Mouse (Mus musculus): ENCODE measurements around the gene Tigd3. TPM values are rescaled to one million over a fixed set of nuclear protein-coding genes. Genes with fewer than 3 reads are reported as not detected.

Gene Tigd3
- polyA plus RNA-seq, 1 experiment from 2014 or later: 1.8 TPM

GRCm38 (mm10) chr19:5893282-5894001, 507 bp downstream of the Tigd3 start:
- Histone ChIP-seq H3K36me3 (ENCODE audit: control insufficient read depth, insufficient read depth, low read length) (peaks cover 31% of the 10 kb centered on the region), H3K4me1 (ENCODE audit: control insufficient read depth in 2 of 2, insufficient read depth in 2 of 2, low read length in 2 of 2) (peaks cover 9 to 17% of the 10 kb centered on the region in 2 experiments), H3K4me2 (ENCODE audit: low read length) (peak overlapping the region; percentile 93), H3K27me3 (ENCODE audit: control insufficient read depth, insufficient read depth, low read length) (no peaks in the 10 kb centered on the region), H3K4me3 (ENCODE audit: control insufficient read depth in 1 of 2, insufficient read depth in 1 of 2, low read depth in 1 of 2, low read length in 2 of 2) (peak overlapping the region; percentile 44 to 62), H3K27ac (replicated peaks in 1 of 2; ENCODE audit: control insufficient read depth in 1 of 2, insufficient read depth in 1 of 2, low read depth in 2 of 2, low read length in 2 of 2) (peak overlapping the region in 1 of 2 experiments; percentile 60; a peak in 2 of 4 replicates), H3K9me3 (ENCODE audit: control insufficient read depth, low read length) (no peaks in the 10 kb centered on the region), H3K9ac (ENCODE audit: low read length) (peak overlapping the region; percentile 86)
- ATAC-seq (ENCODE audit: insufficient number of reproducible peaks, insufficient read depth, low FRiP score, low read depth): peak; percentile 16; the same call in 1 of the 2 replicates
- 10% methylated on average over 31 of the region's 31 CpGs for whole genome bisulfite sequencing

GRCm38 (mm10) chr19:5892735-5893134, 1.2 kb downstream of the Tigd3 start:
- H3K36me3 ChIP-seq (ENCODE audit: control insufficient read depth, insufficient read depth, low read length): peaks cover 24% of the 10 kb centered on the region
- no peaks in the 10 kb centered on the region for H3K9me3 ChIP-seq (ENCODE audit: control insufficient read depth, low read length)
- WGBS: 95% methylated on average over 13 of the region's 13 CpGs
- H3K4me3 ChIP-seq (ENCODE audit: control insufficient read depth in 1 of 2, insufficient read depth in 1 of 2, low read depth in 1 of 2, low read length in 2 of 2): no peak overlapping the region
- H3K4me1 ChIP-seq (ENCODE audit: control insufficient read depth in 2 of 2, insufficient read depth in 2 of 2, low read length in 2 of 2): peaks cover 9 to 17% of the 10 kb centered on the region in 2 experiments
- H3K4me2 ChIP-seq (ENCODE audit: low read length): no peak overlapping the region
- no peaks in the 10 kb centered on the region for H3K27me3 ChIP-seq (ENCODE audit: control insufficient read depth, insufficient read depth, low read length)
- ATAC-seq (ENCODE audit: insufficient number of reproducible peaks, insufficient read depth, low FRiP score, low read depth): no peak
- H3K27ac ChIP-seq (replicated peaks in 1 of 2; ENCODE audit: control insufficient read depth in 1 of 2, insufficient read depth in 1 of 2, low read depth in 2 of 2, low read length in 2 of 2): no peak overlapping the region
- no peak overlapping the region for H3K9ac ChIP-seq (ENCODE audit: low read length)

GRCm38 (mm10) chr19:5892262-5892661, 1.7 kb downstream of the Tigd3 start:
- Histone ChIP-seq H3K4me3 (ENCODE audit: control insufficient read depth in 1 of 2, insufficient read depth in 1 of 2, low read depth in 1 of 2, low read length in 2 of 2) (no peak overlapping the region), H3K4me2 (ENCODE audit: low read length) (no peak overlapping the region), H3K4me1 (ENCODE audit: control insufficient read depth in 2 of 2, insufficient read depth in 2 of 2, low read length in 2 of 2) (peaks cover 9 to 17% of the 10 kb centered on the region in 2 experiments), H3K9me3 (ENCODE audit: control insufficient read depth, low read length) (no peaks in the 10 kb centered on the region), H3K27me3 (ENCODE audit: control insufficient read depth, insufficient read depth, low read length) (no peaks in the 10 kb centered on the region), H3K27ac (replicated peaks in 1 of 2; ENCODE audit: control insufficient read depth in 1 of 2, insufficient read depth in 1 of 2, low read depth in 2 of 2, low read length in 2 of 2) (no peak overlapping the region), H3K9ac (ENCODE audit: low read length) (no peak overlapping the region), H3K36me3 (ENCODE audit: control insufficient read depth, insufficient read depth, low read length) (peaks cover 20% of the 10 kb centered on the region)
- no peak for ATAC-seq (ENCODE audit: insufficient number of reproducible peaks, insufficient read depth, low FRiP score, low read depth)
- 93% methylated on average over 7 of the region's 7 CpGs for WGBS

- Histone ChIP-seq H3K4me3 (ENCODE audit: control insufficient read depth in 1 of 2, insufficient read depth in 1 of 2, low read depth in 1 of 2, low read length in 2 of 2) (no peak overlapping the region), H3K4me1 (ENCODE audit: control insufficient read depth in 2 of 2, insufficient read depth in 2 of 2, low read length in 2 of 2) (peaks cover 9 to 17% of the 10 kb centered on the region in 2 experiments), H3K36me3 (ENCODE audit: control insufficient read depth, insufficient read depth, low read length) (peaks cover 14% of the 10 kb centered on the region), H3K9me3 (ENCODE audit: control insufficient read depth, low read length) (no peaks in the 10 kb centered on the region), H3K9ac (ENCODE audit: low read length) (no peak overlapping the region), H3K27me3 (ENCODE audit: control insufficient read depth, insufficient read depth, low read length) (no peaks in the 10 kb centered on the region), H3K27ac (replicated peaks in 1 of 2; ENCODE audit: control insufficient read depth in 1 of 2, insufficient read depth in 1 of 2, low read depth in 2 of 2, low read length in 2 of 2) (peak overlapping the region in 1 of 2 experiments; percentile 25; a peak in 1 of 4 replicates), H3K4me2 (ENCODE audit: low read length) (no peak overlapping the region)
- 90% methylated on average over 12 of the region's 12 CpGs for WGBS
- ATAC-seq (ENCODE audit: insufficient number of reproducible peaks, insufficient read depth, low FRiP score, low read depth): no peak
These were observed 2.3 kb downstream of the Tigd3 start for GRCm38 (mm10) chr19:5891521-5892258.

- Histone ChIP-seq H3K9ac (ENCODE audit: low read length) (no peak overlapping the region), H3K4me3 (ENCODE audit: control insufficient read depth in 1 of 2, insufficient read depth in 1 of 2, low read depth in 1 of 2, low read length in 2 of 2) (no peak overlapping the region), H3K9me3 (ENCODE audit: control insufficient read depth, low read length) (no peaks in the 10 kb centered on the region), H3K4me2 (ENCODE audit: low read length) (no peak overlapping the region), H3K27me3 (ENCODE audit: control insufficient read depth, insufficient read depth, low read length) (no peaks in the 10 kb centered on the region), H3K27ac (replicated peaks in 1 of 2; ENCODE audit: control insufficient read depth in 1 of 2, insufficient read depth in 1 of 2, low read depth in 2 of 2, low read length in 2 of 2) (no peak overlapping the region), H3K4me1 (ENCODE audit: control insufficient read depth in 2 of 2, insufficient read depth in 2 of 2, low read length in 2 of 2) (peaks cover 8 to 14% of the 10 kb centered on the region in 2 experiments), H3K36me3 (ENCODE audit: control insufficient read depth, insufficient read depth, low read length) (no peaks in the 10 kb centered on the region; the same call in 1 of the 2 replicates)
- WGBS: 65% methylated on average over 4 of the region's 4 CpGs
- ATAC-seq (ENCODE audit: insufficient number of reproducible peaks, insufficient read depth, low FRiP score, low read depth): no peak
These were observed 4.7 kb downstream of the Tigd3 start for GRCm38 (mm10) chr19:5889211-5889610.

GRCm38 (mm10) chr19:5887234-5887815, 6.6 kb downstream of the Tigd3 start:
- Histone ChIP-seq H3K9me3 (ENCODE audit: control insufficient read depth, low read length) (no peaks in the 10 kb centered on the region), H3K27ac (replicated peaks in 1 of 2; ENCODE audit: control insufficient read depth in 1 of 2, insufficient read depth in 1 of 2, low read depth in 2 of 2, low read length in 2 of 2) (no peak overlapping the region), H3K4me2 (ENCODE audit: low read length) (no peak overlapping the region), H3K27me3 (ENCODE audit: control insufficient read depth, insufficient read depth, low read length) (no peaks in the 10 kb centered on the region), H3K4me1 (ENCODE audit: control insufficient read depth in 2 of 2, insufficient read depth in 2 of 2, low read length in 2 of 2) (peaks cover 0 to 8% of the 10 kb centered on the region in 2 experiments; a peak in 3 of 4 replicates), H3K4me3 (ENCODE audit: control insufficient read depth in 1 of 2, insufficient read depth in 1 of 2, low read depth in 1 of 2, low read length in 2 of 2) (no peak overlapping the region), H3K36me3 (ENCODE audit: control insufficient read depth, insufficient read depth, low read length) (no peaks in the 10 kb centered on the region), H3K9ac (ENCODE audit: low read length) (no peak overlapping the region)
- ATAC-seq (ENCODE audit: insufficient number of reproducible peaks, insufficient read depth, low FRiP score, low read depth): no peak
- WGBS: 51% methylated on average over 3 of the region's 3 CpGs

- ATAC-seq (ENCODE audit: insufficient number of reproducible peaks, insufficient read depth, low FRiP score, low read depth): no peak
- 66% methylated on average over 4 of the region's 4 CpGs for WGBS
These were observed 8.1 kb downstream of the Tigd3 start for GRCm38 (mm10) chr19:5885838-5886237.

More at GRCm38 (mm10) chr19:5885838-5886237, 8.1 kb downstream of the Tigd3 start:
- Histone ChIP-seq H3K36me3 (ENCODE audit: control insufficient read depth, insufficient read depth, low read length) (no peaks in the 10 kb centered on the region), H3K9me3 (ENCODE audit: control insufficient read depth, low read length) (no peaks in the 10 kb centered on the region), H3K27me3 (ENCODE audit: control insufficient read depth, insufficient read depth, low read length) (no peaks in the 10 kb centered on the region), H3K4me2 (ENCODE audit: low read length) (no peak overlapping the region), H3K9ac (ENCODE audit: low read length) (no peak overlapping the region), H3K4me1 (ENCODE audit: control insufficient read depth in 2 of 2, insufficient read depth in 2 of 2, low read length in 2 of 2) (peaks cover 0 to 8% of the 10 kb centered on the region in 2 experiments; a peak in 3 of 4 replicates), H3K4me3 (ENCODE audit: control insufficient read depth in 1 of 2, insufficient read depth in 1 of 2, low read depth in 1 of 2, low read length in 2 of 2) (no peak overlapping the region), H3K27ac (replicated peaks in 1 of 2; ENCODE audit: control insufficient read depth in 1 of 2, insufficient read depth in 1 of 2, low read depth in 2 of 2, low read length in 2 of 2) (no peak overlapping the region)

Data from heart, embryonic 14.5 days (tissue).